ENCODE assay signal across 15 mouse cellular contexts in genomic region chr1:66349166-66349835, GRCm38 (mm10).
DNase-seq lines count a peak whose midpoint lies in the region; ATAC-seq and TF ChIP-seq lines count a peak whose summit lies in the region.
"Had no signal": no experiment of that assay in that cellular context is flagged by ENCODE, and none has a peak within 500 bp of the region (broad histone marks: within the 10 kb centered on the region; RNA-seq: fewer than 3 reads in every experiment).

No protein-coding gene starts in this region.

- H3K36me3 ChIP-seq in forebrain, embryonic 13.5 days (ENCODE audit: poor library complexity, severe bottlenecking): peaks cover 6% of the 10 kb centered on the region; the same call in 1 of the 2 replicates
- H3K36me3 ChIP-seq in forebrain, embryonic 10.5 days (replicated peaks): no peaks in the 10 kb centered on the region
- no peaks in the 10 kb centered on the region for H3K36me3 ChIP-seq in hindbrain, postnatal 0 days (ENCODE audit: insufficient read depth, low read length)
- no peaks in the 10 kb centered on the region for H3K36me3 ChIP-seq in thymus, adult 2 months (ENCODE audit: control insufficient read depth, insufficient read depth, low read length)
- H3K36me3 ChIP-seq: embryonic facial prominence, embryonic 13.5 days had no signal

- H3K9ac ChIP-seq in forebrain, embryonic 13.5 days: no peak overlapping the region
- H3K9ac ChIP-seq in hindbrain, postnatal 0 days (replicated peaks; ENCODE audit: low read length): no peak overlapping the region
- H3K9ac ChIP-seq: embryonic facial prominence, embryonic 13.5 days had no signal

- H3K4me2 ChIP-seq in forebrain, embryonic 13.5 days: no peak overlapping the region
- H3K4me2 ChIP-seq in hindbrain, postnatal 0 days (ENCODE audit: low read depth, low read length): no peak overlapping the region
- H3K4me2 ChIP-seq: embryonic facial prominence, embryonic 13.5 days had no signal

- TF ChIP-seq POLR2A in thymus, adult 2 months (IDR thresholded peaks at IDR 0.05; ENCODE audit: control insufficient read depth, extremely low read depth, insufficient read depth, low read length, poor library complexity): no peak
- TF ChIP-seq POLR2A in lung, adult 2 months (IDR thresholded peaks at IDR 0.05; ENCODE audit: borderline replicate concordance, extremely low read depth, low read depth, low read length): no peak

- ATAC-seq in forebrain, embryonic 13.5 days: peak; percentile 23; the same call in 1 of the 2 replicates
- ATAC-seq in hindbrain, postnatal 0 days: peak; percentile 54; the same call in 1 of the 2 replicates
- ATAC-seq in frontal cortex, adult (ENCODE audit: low TSS enrichment): no peak
- ATAC-seq: intestine, postnatal 0 days had no signal

- TF ChIP-seq CTCF in hindbrain, postnatal 0 days (IDR thresholded peaks at IDR 0.05; ENCODE audit: low read depth): no peak
- TF ChIP-seq CTCF in thymus, adult 2 months (IDR thresholded peaks at IDR 0.05; ENCODE audit: borderline replicate concordance, control insufficient read depth, extremely low read depth, insufficient read depth, low read length, poor library complexity): no peak
- no peak for TF ChIP-seq CTCF in lung, adult 2 months (IDR thresholded peaks at IDR 0.05; ENCODE audit: insufficient read depth, low read length)

- WGBS in forebrain, embryonic 13.5 days: 37% methylated on average over 3 of the region's 3 CpGs
- WGBS in forebrain, embryonic 10.5 days: 42% methylated on average over 3 of the region's 3 CpGs
- WGBS in hindbrain, postnatal 0 days: 37% methylated on average over 3 of the region's 3 CpGs
- 94% methylated on average over 3 of the region's 3 CpGs for WGBS in thymus, adult 2 months
- WGBS in lung, adult 2 months: 82% methylated on average over 3 of the region's 3 CpGs

- H3K4me3 ChIP-seq in forebrain, embryonic 13.5 days: no peak overlapping the region
- no peak overlapping the region for H3K4me3 ChIP-seq in forebrain, embryonic 10.5 days
- H3K4me3 ChIP-seq in hindbrain, postnatal 0 days (ENCODE audit: low read length): no peak overlapping the region
- no peak overlapping the region for H3K4me3 ChIP-seq in thymus, adult 2 months (ENCODE audit: control insufficient read depth, insufficient read depth, low read length)
- H3K4me3 ChIP-seq in lung, adult 2 months (replicated peaks; ENCODE audit: extremely low read depth, low read depth, low read length): no peak overlapping the region
- H3K4me3 ChIP-seq: embryonic facial prominence, embryonic 13.5 days; megakaryocyte, embryonic 14.5 days had no signal

- H3K27ac ChIP-seq in forebrain, embryonic 13.5 days: no peak overlapping the region
- H3K27ac ChIP-seq in forebrain, embryonic 10.5 days: no peak overlapping the region
- H3K27ac ChIP-seq in hindbrain, postnatal 0 days: no peak overlapping the region
- H3K27ac ChIP-seq in thymus, adult 2 months (ENCODE audit: control insufficient read depth, insufficient read depth, low read length): no peak overlapping the region
- H3K27ac ChIP-seq: embryonic facial prominence, embryonic 13.5 days had no signal

- no peaks in the 10 kb centered on the region for H3K9me3 ChIP-seq in forebrain, embryonic 13.5 days (replicated peaks)
- H3K9me3 ChIP-seq in forebrain, embryonic 10.5 days: no peaks in the 10 kb centered on the region
- H3K9me3 ChIP-seq in hindbrain, postnatal 0 days (ENCODE audit: low read length): no peaks in the 10 kb centered on the region
- H3K9me3 ChIP-seq: embryonic facial prominence, embryonic 13.5 days; megakaryocyte, embryonic 14.5 days had no signal

- peaks cover 24% of the 10 kb centered on the region for H3K4me1 ChIP-seq in forebrain, embryonic 13.5 days
- peaks cover 17% of the 10 kb centered on the region for H3K4me1 ChIP-seq in forebrain, embryonic 10.5 days
- peaks cover 8% of the 10 kb centered on the region; the same call in 1 of the 2 replicates for H3K4me1 ChIP-seq in hindbrain, postnatal 0 days (ENCODE audit: insufficient read depth, low read length)
- no peaks in the 10 kb centered on the region for H3K4me1 ChIP-seq in thymus, adult 2 months (replicated peaks; ENCODE audit: control insufficient read depth, insufficient read depth, low read length)
- H3K4me1 ChIP-seq in lung, adult 2 months (ENCODE audit: control insufficient read depth, insufficient read depth, low read length): no peaks in the 10 kb centered on the region
- H3K4me1 ChIP-seq: embryonic facial prominence, embryonic 13.5 days; megakaryocyte, embryonic 14.5 days had no signal

- H3K27me3 ChIP-seq in forebrain, embryonic 13.5 days: no peaks in the 10 kb centered on the region
- no peaks in the 10 kb centered on the region for H3K27me3 ChIP-seq in forebrain, embryonic 10.5 days (ENCODE audit: poor library complexity, severe bottlenecking)
- no peaks in the 10 kb centered on the region for H3K27me3 ChIP-seq in hindbrain, postnatal 0 days (ENCODE audit: insufficient read depth, low read length)
- no peaks in the 10 kb centered on the region for H3K27me3 ChIP-seq in thymus, adult 2 months (ENCODE audit: control insufficient read depth, insufficient read depth, low read length)
- H3K27me3 ChIP-seq: embryonic facial prominence, embryonic 13.5 days; megakaryocyte, embryonic 14.5 days had no signal

- no peak for DNase-seq in forebrain, embryonic 10.5 days (ENCODE audit: extremely low spot score, low spot score)
- DNase-seq in brain, adult 2 months (ENCODE audit: low read depth, low spot score): peak; percentile 55
- peak; percentile 28 for DNase-seq in cerebellum, adult 9-11 months
- peak; percentile 11 for DNase-seq in hindbrain, postnatal 0 days (ENCODE audit: low spot score)
- no peak for DNase-seq in thymus, adult 2 months
- no peak for DNase-seq in lung, adult 2 months
- DNase-seq: B cell, adult 2 months; gastrocnemius, postnatal 10 days; heart, postnatal 10 days; kidney, postnatal 14 days had no signal

Comparison
In these comparisons a context has a peak if more than half of its experiments do, and no peak if none do; other contexts are left out.
1. DNase-seq: peak in brain, adult 2 months (single experiment), cerebellum, adult 9-11 months (single experiment) and hindbrain, postnatal 0 days (single experiment); none in forebrain, embryonic 10.5 days (single experiment), thymus, adult 2 months (single experiment) and lung, adult 2 months (single experiment).